Mouse (Mus musculus): Measurements from ENCODE around the gene Arhgap32. TPM values are rescaled to one million over a fixed set of nuclear protein-coding genes. Genes with fewer than 3 reads are reported as not detected.
A peak's percentile ranks its signal among the peaks of the same experiment; 100 is the strongest.

Gene Arhgap32
- polyA plus RNA-seq, 1 experiment from 2014 or later, result 10.0 TPM

- Histone ChIP-seq H3K27ac (no peak overlapping the region), H3K9me3 (no peaks in the 10 kb centered on the region), H3K36me3 (peaks cover 7% of the 10 kb centered on the region), H3K4me3 (replicated peaks) (no peak overlapping the region), H3K4me2 (replicated peaks) (no peak overlapping the region), H3K4me1 (replicated peaks) (peaks cover 6% of the 10 kb centered on the region), H3K27me3 (replicated peaks) (no peaks in the 10 kb centered on the region), H3K9ac (no peak overlapping the region)
- 81% methylated on average over 3 of the region's 3 CpGs for WGBS
- no peak for ATAC-seq
Measured at GRCm38 (mm10) chr9:32245237-32245636, 129.3 kb downstream of the Arhgap32 start.

GRCm38 (mm10) chr9:32246123-32246716, 130.3 kb downstream of the Arhgap32 start:
- Histone ChIP-seq H3K9ac (no peak overlapping the region), H3K4me2 (replicated peaks) (no peak overlapping the region), H3K27ac (no peak overlapping the region), H3K27me3 (replicated peaks) (no peaks in the 10 kb centered on the region), H3K4me1 (replicated peaks) (peaks cover 6% of the 10 kb centered on the region), H3K9me3 (no peaks in the 10 kb centered on the region), H3K4me3 (replicated peaks) (no peak overlapping the region), H3K36me3 (peaks cover 12% of the 10 kb centered on the region)
- WGBS, result 64% methylated on average over 6 of the region's 6 CpGs
- no peak for ATAC-seq

- H3K4me3 ChIP-seq (replicated peaks), result no peak overlapping the region
- no peaks in the 10 kb centered on the region for H3K9me3 ChIP-seq
- H3K27me3 ChIP-seq (replicated peaks), result no peaks in the 10 kb centered on the region
- 87% methylated on average over 4 of the region's 4 CpGs for WGBS
- no peak overlapping the region for H3K9ac ChIP-seq
- no peak overlapping the region for H3K27ac ChIP-seq
- H3K4me1 ChIP-seq (replicated peaks), result no peaks in the 10 kb centered on the region
- peaks cover 17% of the 10 kb centered on the region for H3K36me3 ChIP-seq
- no peak overlapping the region for H3K4me2 ChIP-seq (replicated peaks)
- no peak for ATAC-seq
Measured at GRCm38 (mm10) chr9:32250486-32250885, 134.6 kb downstream of the Arhgap32 start.

- Histone ChIP-seq H3K27ac (no peak overlapping the region), H3K36me3 (peaks cover 27% of the 10 kb centered on the region), H3K4me3 (replicated peaks) (no peak overlapping the region), H3K9me3 (no peaks in the 10 kb centered on the region), H3K4me2 (replicated peaks) (no peak overlapping the region), H3K9ac (no peak overlapping the region), H3K4me1 (replicated peaks) (no peaks in the 10 kb centered on the region), H3K27me3 (replicated peaks) (no peaks in the 10 kb centered on the region)
- ATAC-seq, result no peak
- WGBS, result 81% methylated on average over 4 of the region's 4 CpGs
Measured at GRCm38 (mm10) chr9:32253721-32254120, 137.8 kb downstream of the Arhgap32 start.

GRCm38 (mm10) chr9:32257365-32257764, 141.4 kb downstream of the Arhgap32 start:
- 89% methylated on average over 8 of the region's 8 CpGs for WGBS
- Histone ChIP-seq H3K27me3 (replicated peaks) (no peaks in the 10 kb centered on the region), H3K4me2 (replicated peaks) (no peak overlapping the region), H3K9me3 (no peaks in the 10 kb centered on the region), H3K27ac (no peak overlapping the region), H3K4me3 (replicated peaks) (no peak overlapping the region), H3K36me3 (peaks cover 27% of the 10 kb centered on the region), H3K9ac (no peak overlapping the region), H3K4me1 (replicated peaks) (no peaks in the 10 kb centered on the region)
- no peak for ATAC-seq

- 71% methylated on average over 2 of the region's 2 CpGs for WGBS
- Histone ChIP-seq H3K9me3 (no peaks in the 10 kb centered on the region), H3K9ac (no peak overlapping the region), H3K4me3 (replicated peaks) (no peak overlapping the region), H3K36me3 (peaks cover 27% of the 10 kb centered on the region), H3K27me3 (replicated peaks) (no peaks in the 10 kb centered on the region), H3K4me2 (replicated peaks) (no peak overlapping the region), H3K4me1 (replicated peaks) (no peaks in the 10 kb centered on the region), H3K27ac (no peak overlapping the region)
- ATAC-seq, result no peak
Measured at GRCm38 (mm10) chr9:32257882-32258281, 141.9 kb downstream of the Arhgap32 start.

GRCm38 (mm10) chr9:32271896-32272444, 156.0 kb downstream of the Arhgap32 start:
- Histone ChIP-seq H3K4me2 (replicated peaks) (no peak overlapping the region), H3K36me3 (no peaks in the 10 kb centered on the region), H3K4me1 (replicated peaks) (no peaks in the 10 kb centered on the region), H3K27me3 (replicated peaks) (no peaks in the 10 kb centered on the region), H3K9ac (no peak overlapping the region), H3K9me3 (no peaks in the 10 kb centered on the region), H3K27ac (no peak overlapping the region), H3K4me3 (replicated peaks) (no peak overlapping the region)
- peak; percentile 67 for ATAC-seq
- 12% methylated on average over 5 of the region's 5 CpGs for WGBS

GRCm38 (mm10) chr9:32278052-32278451, 162.1 kb downstream of the Arhgap32 start:
- H3K9me3 ChIP-seq, result no peaks in the 10 kb centered on the region
- H3K4me1 ChIP-seq (replicated peaks), result no peaks in the 10 kb centered on the region
- H3K27me3 ChIP-seq (replicated peaks), result no peaks in the 10 kb centered on the region
- H3K9ac ChIP-seq, result no peak overlapping the region
- no peaks in the 10 kb centered on the region for H3K36me3 ChIP-seq
- H3K27ac ChIP-seq, result no peak overlapping the region
- ATAC-seq, result no peak
- no peak overlapping the region for H3K4me3 ChIP-seq (replicated peaks)
- H3K4me2 ChIP-seq (replicated peaks), result no peak overlapping the region
- 89% methylated on average over 5 of the region's 5 CpGs for WGBS

GRCm38 (mm10) chr9:32279789-32280188, 163.9 kb downstream of the Arhgap32 start:
- Histone ChIP-seq H3K4me3 (replicated peaks) (no peak overlapping the region), H3K36me3 (no peaks in the 10 kb centered on the region), H3K27me3 (replicated peaks) (no peaks in the 10 kb centered on the region), H3K27ac (no peak overlapping the region), H3K4me2 (replicated peaks) (no peak overlapping the region), H3K4me1 (replicated peaks) (no peaks in the 10 kb centered on the region), H3K9me3 (no peaks in the 10 kb centered on the region), H3K9ac (no peak overlapping the region)
- ATAC-seq, result peak; percentile 72
- whole genome bisulfite sequencing, result 43% methylated on average over 3 of the region's 3 CpGs

- Histone ChIP-seq H3K9ac (no peak overlapping the region), H3K27me3 (replicated peaks) (no peaks in the 10 kb centered on the region), H3K4me3 (replicated peaks) (no peak overlapping the region), H3K36me3 (no peaks in the 10 kb centered on the region), H3K27ac (no peak overlapping the region), H3K4me1 (replicated peaks) (no peaks in the 10 kb centered on the region), H3K4me2 (replicated peaks) (no peak overlapping the region), H3K9me3 (no peaks in the 10 kb centered on the region)
- no peak for ATAC-seq
- WGBS, result 83% methylated on average over 5 of the region's 5 CpGs
Measured at GRCm38 (mm10) chr9:32280456-32280855, 164.5 kb downstream of the Arhgap32 start.

GRCm38 (mm10) chr9:32283591-32283990, 167.7 kb downstream of the Arhgap32 start:
- WGBS, result 75% methylated on average over 5 of the region's 5 CpGs
- no peak overlapping the region for H3K4me3 ChIP-seq (replicated peaks)
- peak; percentile 77 for ATAC-seq
- H3K4me2 ChIP-seq (replicated peaks), result no peak overlapping the region
- no peaks in the 10 kb centered on the region for H3K9me3 ChIP-seq
- no peaks in the 10 kb centered on the region for H3K4me1 ChIP-seq (replicated peaks)
- no peak overlapping the region for H3K9ac ChIP-seq
- H3K27ac ChIP-seq, result no peak overlapping the region
- no peaks in the 10 kb centered on the region for H3K36me3 ChIP-seq
- no peaks in the 10 kb centered on the region for H3K27me3 ChIP-seq (replicated peaks)

GRCm38 (mm10) chr9:32291618-32292017, 175.7 kb downstream of the Arhgap32 start:
- no peak overlapping the region for H3K27ac ChIP-seq
- peak; percentile 71 for ATAC-seq
- H3K27me3 ChIP-seq (replicated peaks), result no peaks in the 10 kb centered on the region
- H3K9me3 ChIP-seq, result no peaks in the 10 kb centered on the region
- 38% methylated on average over 7 of the region's 7 CpGs for WGBS
- H3K36me3 ChIP-seq, result no peaks in the 10 kb centered on the region
- no peak overlapping the region for H3K4me3 ChIP-seq (replicated peaks)
- no peak overlapping the region for H3K9ac ChIP-seq
- peaks cover 7% of the 10 kb centered on the region for H3K4me1 ChIP-seq (replicated peaks)
- H3K4me2 ChIP-seq (replicated peaks), result no peak overlapping the region; the same call in 1 of the 2 replicates

GRCm38 (mm10) chr9:32292686-32293085, 176.8 kb downstream of the Arhgap32 start:
- ATAC-seq, result peak; percentile 79

More at GRCm38 (mm10) chr9:32292686-32293085, 176.8 kb downstream of the Arhgap32 start:
- H3K9me3 ChIP-seq, result no peaks in the 10 kb centered on the region
- H3K9ac ChIP-seq, result no peak overlapping the region
- peaks cover 7% of the 10 kb centered on the region for H3K4me1 ChIP-seq (replicated peaks)
- H3K27me3 ChIP-seq (replicated peaks), result no peaks in the 10 kb centered on the region
- no peaks in the 10 kb centered on the region for H3K36me3 ChIP-seq
- WGBS, result 13% methylated on average over 5 of the region's 5 CpGs
- H3K4me2 ChIP-seq (replicated peaks), result no peak overlapping the region
- no peak overlapping the region for H3K27ac ChIP-seq
- H3K4me3 ChIP-seq (replicated peaks), result no peak overlapping the region
